Mouse (Mus musculus): Measurements from ENCODE around the gene Yars. TPM values are rescaled to one million over a fixed set of nuclear protein-coding genes. Genes with fewer than 3 reads are reported as not detected.

The Yars gene
- 56.0 and 79.6 TPM in 2 replicates for total RNA-seq (2014; rRNA removed)
- 101 and 102 TPM in 2 replicates for polyA plus RNA-seq (2015; fragmentation: Nextera tagmentation; extraction: Ambion mirVana)

DNA sequence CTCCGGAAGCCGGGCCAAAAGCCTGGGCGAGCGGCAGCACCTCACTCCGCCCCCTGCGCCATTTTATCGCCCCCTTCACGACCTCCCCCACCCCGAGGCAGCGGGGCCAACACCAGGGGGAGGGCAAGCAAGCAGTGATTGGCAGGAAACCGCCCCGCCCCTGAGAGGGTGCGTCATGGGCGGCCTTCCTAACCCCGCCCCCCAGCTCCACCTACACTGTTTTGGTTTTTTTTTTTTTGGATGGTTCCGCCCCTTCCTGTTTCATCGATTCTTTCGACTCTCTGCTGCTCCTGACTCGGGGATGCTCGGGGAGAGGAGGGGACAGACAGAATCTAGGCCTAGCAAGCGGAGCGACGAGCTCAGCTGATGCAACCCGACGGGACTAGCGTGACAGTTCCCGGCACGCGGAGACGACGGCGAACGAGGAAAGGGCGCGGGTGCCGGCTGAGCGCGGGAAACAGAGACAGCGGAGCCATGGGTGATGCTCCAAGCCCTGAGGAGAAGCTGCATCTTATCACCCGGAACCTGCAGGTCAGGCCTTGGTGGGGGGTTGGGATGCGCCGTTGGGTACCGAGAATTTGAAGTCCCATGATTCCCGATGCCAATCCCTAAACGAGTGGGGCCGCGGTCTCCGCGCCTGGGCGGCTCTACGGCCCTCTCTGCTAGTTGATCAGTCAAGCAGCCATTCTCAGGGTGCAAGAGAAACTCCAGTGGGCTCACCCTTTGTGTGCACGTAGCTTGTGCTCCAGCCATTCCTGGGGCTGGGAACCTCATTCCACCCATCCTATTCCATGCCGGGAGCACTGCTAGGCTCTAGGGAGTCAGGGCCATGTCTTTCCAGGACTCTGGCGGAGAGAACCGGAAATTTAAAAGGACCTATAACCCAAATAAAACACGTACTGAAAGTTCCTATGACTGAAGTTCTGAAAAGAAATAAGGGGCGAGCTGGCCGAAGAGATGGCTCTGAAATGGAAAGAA lies at the start of gene Yars, which contains the start of gene S100pbp:
Yars (plus strand) TSS at position 219 of the 978 bp plus-strand sequence.
S100pbp (minus strand) TSS at position 186 of the 978 bp plus-strand sequence.
- TF ChIP-seq CTCF (IDR thresholded peaks at IDR 0.05; ENCODE audit: low read depth), result peak; percentile 38
- Histone ChIP-seq H3K27me3 (ENCODE audit: insufficient read depth, low read length) (no peaks in the 10 kb centered on the region), H3K4me3 (ENCODE audit: low read length) (peak within 1 kb of the TSS; percentile 87), H3K9me3 (ENCODE audit: low read length) (no peaks in the 10 kb centered on the region), H3K27ac (peak within 1 kb of the TSS; percentile 82), H3K36me3 (ENCODE audit: insufficient read depth, low read length) (no peaks in the 10 kb centered on the region), H3K9ac (replicated peaks; ENCODE audit: low read length) (peak within 1 kb of the TSS; percentile 89), H3K4me2 (ENCODE audit: low read depth, low read length) (peak within 1 kb of the TSS; percentile 81), H3K4me1 (ENCODE audit: insufficient read depth, low read length) (peaks cover 11% of the 10 kb centered on the region)
- ATAC-seq (peak; percentile 95), DNase-seq (ENCODE audit: low spot score) (peak; percentile 99)
- WGBS, result under 1% methylated on average over 57 of the region's 58 CpGs

DNA sequence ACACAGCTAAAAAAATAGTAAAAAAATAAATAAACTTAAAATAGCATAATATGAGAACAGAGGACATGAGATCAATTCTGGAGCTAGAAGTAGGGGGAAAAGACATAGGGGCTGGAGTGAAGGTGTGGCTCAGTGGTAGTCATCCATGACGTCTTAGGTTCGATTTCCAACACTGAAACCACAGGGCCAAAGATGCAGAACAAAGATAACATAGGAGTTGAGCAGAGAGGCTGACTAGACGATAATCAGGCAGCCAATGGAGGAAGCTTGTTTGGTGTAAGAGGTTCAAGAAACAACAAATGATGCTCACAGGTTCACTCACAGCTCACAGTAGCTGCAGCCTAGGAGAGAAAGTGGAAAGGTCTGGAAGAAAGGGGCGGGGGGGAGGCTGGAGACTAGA lies 48.8 kb upstream of the Yars start:
- no peaks in the 10 kb centered on the region for H3K36me3 ChIP-seq (ENCODE audit: insufficient read depth, low read length)
- ATAC-seq, result no peak
- H3K4me2 ChIP-seq (ENCODE audit: low read depth, low read length), result no peak overlapping the region
- H3K4me3 ChIP-seq (ENCODE audit: low read length), result no peak overlapping the region
- no peak for TF ChIP-seq CTCF (IDR thresholded peaks at IDR 0.05; ENCODE audit: low read depth)
- H3K9ac ChIP-seq (replicated peaks; ENCODE audit: low read length), result no peak overlapping the region
- 90% methylated on average over 4 of the region's 4 CpGs for WGBS
- peaks cover 38% of the 10 kb centered on the region for H3K4me1 ChIP-seq (ENCODE audit: insufficient read depth, low read length)
- no peak for DNase-seq (ENCODE audit: low spot score)
- no peak overlapping the region for H3K27ac ChIP-seq
- no peaks in the 10 kb centered on the region for H3K27me3 ChIP-seq (ENCODE audit: insufficient read depth, low read length)
- no peaks in the 10 kb centered on the region for H3K9me3 ChIP-seq (ENCODE audit: low read length)

DNA sequence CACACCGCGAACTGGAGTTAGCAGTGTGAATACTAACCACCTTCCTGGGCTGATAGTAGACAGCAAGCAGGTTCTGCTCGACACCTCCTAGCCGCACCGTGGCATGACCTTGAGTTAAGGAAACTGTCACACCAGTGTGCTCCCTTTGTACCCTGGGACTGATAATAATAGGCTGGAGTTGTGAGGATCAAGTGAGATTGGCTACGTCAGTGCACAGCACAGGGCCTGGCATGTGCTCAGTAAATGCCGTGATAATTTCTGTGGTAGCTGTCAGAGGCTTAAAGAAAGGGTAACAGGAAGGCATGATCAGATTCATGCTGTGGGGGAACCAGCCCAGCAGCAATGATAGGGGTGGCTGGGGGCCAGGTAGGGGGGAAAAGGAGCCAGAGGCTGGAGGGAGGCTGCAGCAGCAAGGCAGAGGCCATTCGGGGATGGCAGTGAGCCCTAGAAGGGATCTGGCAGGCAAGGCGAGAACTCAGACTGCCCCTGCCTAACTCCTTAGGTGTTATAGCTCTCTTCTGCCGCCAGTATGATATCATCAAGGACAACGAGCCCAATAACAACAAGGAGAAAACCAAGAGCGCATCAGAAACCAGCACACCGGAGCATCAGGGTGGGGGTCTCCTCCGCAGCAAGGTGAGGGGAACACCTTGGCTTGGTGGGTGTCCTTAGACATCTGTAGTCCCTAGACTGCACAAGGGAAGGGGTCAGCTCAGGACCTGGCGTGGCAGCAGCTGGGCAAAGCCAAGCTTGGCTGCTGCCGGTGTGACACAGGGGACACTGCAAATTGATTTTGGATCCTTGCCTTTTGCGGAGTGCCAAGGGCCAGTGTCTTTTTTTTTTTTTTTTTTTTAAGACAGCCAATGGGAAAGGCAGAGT lies 47.8 kb upstream of the Yars start:
- DNase-seq (ENCODE audit: low spot score) (peak; percentile 59), ATAC-seq (no peak)
- Histone ChIP-seq H3K27ac (peak overlapping the region; percentile 82; the same call in 1 of the 2 replicates), H3K36me3 (ENCODE audit: insufficient read depth, low read length) (no peaks in the 10 kb centered on the region), H3K4me2 (ENCODE audit: low read depth, low read length) (no peak overlapping the region), H3K27me3 (ENCODE audit: insufficient read depth, low read length) (no peaks in the 10 kb centered on the region), H3K4me3 (ENCODE audit: low read length) (no peak overlapping the region), H3K4me1 (ENCODE audit: insufficient read depth, low read length) (peaks cover 38% of the 10 kb centered on the region), H3K9ac (replicated peaks; ENCODE audit: low read length) (no peak overlapping the region), H3K9me3 (ENCODE audit: low read length) (no peaks in the 10 kb centered on the region)
- TF ChIP-seq CTCF (IDR thresholded peaks at IDR 0.05; ENCODE audit: low read depth), result no peak
- 50% methylated on average over 17 of the region's 17 CpGs for WGBS

DNA sequence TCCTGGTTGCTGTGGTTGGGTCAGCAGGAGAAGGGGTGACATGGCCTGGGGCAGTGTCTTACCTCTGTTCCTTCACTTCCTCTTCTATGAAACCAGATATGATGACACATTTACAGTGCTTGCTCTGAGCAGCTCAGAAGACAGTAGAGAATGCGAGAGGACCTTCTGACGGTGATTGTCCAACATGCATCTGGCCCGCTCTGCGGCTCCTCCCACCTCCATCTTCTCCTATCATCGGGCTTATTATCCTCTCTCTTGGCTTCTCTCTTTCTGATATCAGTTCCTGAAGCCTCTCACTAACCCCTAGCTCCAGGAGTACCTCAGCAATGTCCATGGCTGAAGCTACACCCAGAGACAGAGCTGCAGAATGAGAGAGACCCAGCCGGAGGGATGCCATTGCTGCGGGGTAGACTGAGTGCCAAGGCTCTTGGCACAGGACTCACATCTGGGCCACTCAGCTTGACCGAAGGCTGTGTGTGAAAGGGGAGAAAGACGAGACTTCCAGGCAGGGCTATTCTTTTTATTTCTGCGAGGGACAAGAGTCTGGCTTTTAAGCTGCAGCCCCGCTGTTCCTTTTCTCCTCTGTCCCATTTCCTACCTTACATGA lies 47.0 kb upstream of the Yars start:
- WGBS, result 59% methylated on average over 11 of the region's 11 CpGs
- H3K27me3 ChIP-seq (ENCODE audit: insufficient read depth, low read length), result no peaks in the 10 kb centered on the region
- no peak for TF ChIP-seq CTCF (IDR thresholded peaks at IDR 0.05; ENCODE audit: low read depth)

DNA sequence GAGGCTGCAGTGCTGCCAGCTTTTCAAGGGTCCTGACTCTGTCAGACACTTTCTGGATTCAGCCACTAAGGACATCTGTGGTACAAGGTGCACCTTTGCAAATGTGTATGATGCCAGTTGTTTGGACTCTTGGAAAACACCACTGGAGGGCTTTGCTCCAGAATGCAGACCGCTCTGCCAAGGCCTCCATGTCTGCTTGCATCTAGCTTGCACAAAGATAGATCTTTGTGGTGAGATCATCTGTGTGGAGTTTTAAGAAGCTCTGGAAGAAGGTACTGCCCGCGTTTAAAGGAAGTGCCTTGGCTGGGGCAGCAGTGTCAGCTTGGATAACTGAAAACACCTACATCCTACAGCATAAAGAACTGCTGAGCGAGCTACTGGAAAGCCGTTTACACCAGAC lies 46.1 kb upstream of the Yars start:
- peaks cover 38% of the 10 kb centered on the region for H3K4me1 ChIP-seq (ENCODE audit: insufficient read depth, low read length)
- ATAC-seq, result no peak

More for the DNA sequence above, 47.0 kb upstream of the Yars start:
- no peak overlapping the region for H3K4me3 ChIP-seq (ENCODE audit: low read length)
- no peak overlapping the region for H3K4me2 ChIP-seq (ENCODE audit: low read depth, low read length)
- H3K9ac ChIP-seq (replicated peaks; ENCODE audit: low read length), result no peak overlapping the region
- no peaks in the 10 kb centered on the region for H3K36me3 ChIP-seq (ENCODE audit: insufficient read depth, low read length)
- ATAC-seq (no peak), DNase-seq (ENCODE audit: low spot score) (no peak)
- peaks cover 38% of the 10 kb centered on the region for H3K4me1 ChIP-seq (ENCODE audit: insufficient read depth, low read length)
- H3K9me3 ChIP-seq (ENCODE audit: low read length), result no peaks in the 10 kb centered on the region
- H3K27ac ChIP-seq, result peak overlapping the region; percentile 82; the same call in 1 of the 2 replicates

More for the DNA sequence above, 46.1 kb upstream of the Yars start:
- H3K36me3 ChIP-seq (ENCODE audit: insufficient read depth, low read length), result no peaks in the 10 kb centered on the region
- TF ChIP-seq CTCF (IDR thresholded peaks at IDR 0.05; ENCODE audit: low read depth), result no peak
- no peaks in the 10 kb centered on the region for H3K9me3 ChIP-seq (ENCODE audit: low read length)
- no peak overlapping the region for H3K4me3 ChIP-seq (ENCODE audit: low read length)
- no peaks in the 10 kb centered on the region for H3K27me3 ChIP-seq (ENCODE audit: insufficient read depth, low read length)
- no peak overlapping the region for H3K4me2 ChIP-seq (ENCODE audit: low read depth, low read length)
- peak overlapping the region; percentile 82; the same call in 1 of the 2 replicates for H3K27ac ChIP-seq
- WGBS, result 74% methylated on average over 5 of the region's 5 CpGs
- no peak for DNase-seq (ENCODE audit: low spot score)
- no peak overlapping the region for H3K9ac ChIP-seq (replicated peaks; ENCODE audit: low read length)

Data from hindbrain, postnatal 0 days (tissue).